Mouse (Mus musculus) Patski (cell line): ENCODE measurements around the gene Hoxa2. TPM values are rescaled to one million over a fixed set of nuclear protein-coding genes. Genes with fewer than 3 reads are reported as not detected.

ENCODE experiments used
- ATAC-seq: fragments of 100-300 bp; one replicate; pipeline ENCODE4 v1.8.0; 2021
- CTCF ChIA-PET: fragments of 350-600 bp; sonication (Branson Sonifier 250); formaldehyde crosslinking; loops from one replicate; lab custom pipeline; 2022; ENCODE audit warnings: inconsistent platforms; lab: Charles Lee
- POLR2A ChIA-PET: fragments of 350-600 bp; sonication (Branson Sonifier 250); formaldehyde crosslinking; loops from one replicate; lab custom pipeline; 2022; ENCODE audit warnings: antibody characterized with exemption, inconsistent platforms; lab: Charles Lee
- DNase-seq: peaks from one replicate; pipeline ENCODE4 v3.0.0-alpha.2; 2011; ENCODE audit warnings: low read depth, low spot score
- H3K27me3 ChIP-seq: fragments of 371-371 bp; one replicate; pipeline ENCODE4 v1.5.1; 2021
- CTCF ChIP-seq: fragments of 100-300 bp; IDR thresholded peaks from one replicate; pipeline ENCODE4 v1.5.1; 2021
- in situ Hi-C: fragments of 300-500 bp; cut with MboI; formaldehyde crosslinking; loops from 3 replicates; pipeline ENCODE4 v1.11.1; 2018; ENCODE audit warnings: low pct_unique_long_range_greater_than_20kb, mixed read lengths
- polyA plus RNA-seq: library from polyadenylated mRNA; unstranded; gene quantifications from one replicate; pipeline ENCODE4 v1.2.3, GENCODE M21; 2021

Gene Hoxa2
- polyA plus RNA-seq, 1 experiment from 2014 or later, result 2.8 TPM

- no peak for TF ChIP-seq CTCF
- peak; percentile 61 for ATAC-seq
- H3K27me3 ChIP-seq, result no peaks in the 10 kb centered on the region
- ChIA-PET POLR2A (interaction anchor here (0.6 to 2.2 kb wide), 7 partner anchors 7 to 35 kb away, joined by 3 to 6 read pairs (median 4); partner anchors contain the start of gene Hoxa5), CTCF (interaction anchor here (0.8 to 1.1 kb wide), 3 partner anchors 8 to 186 kb away, joined by 3 read pairs; no protein-coding TSS in a partner anchor)
- DNase-seq, result no peak
- in situ Hi-C loops, result no loop called here
Measured at GRCm38 (mm10) chr6:52191860-52192550, 27.4 kb upstream of the Hoxa2 start.

DNA sequence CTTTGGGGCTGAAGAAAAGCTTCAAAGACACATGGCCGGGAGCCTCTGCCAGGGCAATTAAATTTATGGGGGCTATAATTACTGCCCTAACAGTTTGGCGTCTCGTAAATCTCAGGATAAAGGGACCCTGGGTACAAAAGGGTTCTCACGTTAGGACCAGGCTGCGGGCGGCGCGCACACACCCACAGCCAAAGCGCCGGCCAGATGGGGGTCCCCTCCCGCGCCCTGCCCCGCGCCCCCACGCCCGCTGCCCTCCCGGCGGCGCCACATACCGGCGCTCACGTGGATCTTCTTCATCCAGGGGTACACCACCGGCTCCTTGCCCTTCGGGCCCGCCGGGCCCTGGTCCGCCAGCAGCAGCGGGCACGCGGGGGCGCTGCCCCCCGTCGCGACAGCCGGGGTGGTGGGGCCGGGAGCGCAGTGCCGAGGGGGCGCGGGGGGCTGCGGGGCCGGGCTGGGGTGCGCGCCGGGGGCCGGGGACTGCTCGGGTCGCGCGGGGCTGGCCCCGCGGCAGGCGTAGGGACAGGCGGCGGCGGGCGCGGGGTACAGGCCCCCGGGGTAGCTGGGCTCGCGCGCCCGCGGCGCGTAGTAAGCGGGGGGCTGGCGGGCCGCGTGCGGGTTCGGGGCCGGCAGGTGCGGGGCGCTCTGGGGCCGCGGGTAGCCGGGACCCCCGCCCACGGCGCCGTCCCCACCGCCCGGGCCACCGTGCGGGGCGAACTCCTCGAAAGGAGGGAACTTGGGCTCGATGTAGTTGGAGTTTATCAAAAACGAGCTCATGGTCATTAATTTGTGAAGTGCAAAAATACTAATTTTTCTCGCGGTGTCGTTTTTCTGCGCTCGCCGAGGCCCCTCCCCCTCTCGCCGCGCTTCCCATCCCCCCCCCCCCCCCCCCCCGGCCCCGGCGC, 26.5 kb upstream of the Hoxa2 start, which contains the start of gene Hoxa4:
Hoxa4 (minus strand) TSS at position 848 of the 905 bp plus-strand sequence.
- in situ Hi-C loops, result no loop called here
- ATAC-seq, result peak; percentile 20
- POLR2A ChIA-PET, result interaction anchor here (0.8 to 2.2 kb wide), 5 partner anchors 8 to 27 kb away, joined by 4 to 6 read pairs (median 6); partner anchors contain the start of gene Hoxa5

GRCm38 (mm10) chr6:52190410-52190809, 25.8 kb upstream of the Hoxa2 start:
- in situ Hi-C loops, result no loop called here
- DNase-seq (no peak), ATAC-seq (no peak)
- ChIA-PET CTCF (interaction anchor here (1.0 kb wide), 1 partner anchor 11 kb away, joined by 3 read pairs; no protein-coding TSS in a partner anchor), POLR2A (interaction anchor here (0.8 to 1.2 kb wide), 2 partner anchors 9 to 12 kb away, joined by 4 to 6 read pairs; no protein-coding TSS in a partner anchor)
- no peaks in the 10 kb centered on the region for H3K27me3 ChIP-seq
- TF ChIP-seq CTCF, result no peak

More for the DNA sequence above, 26.5 kb upstream of the Hoxa2 start, which contains the start of gene Hoxa4:
- TF ChIP-seq CTCF, result no peak
- CTCF ChIA-PET, result interaction anchor here (0.8 to 1.0 kb wide), 2 partner anchors 12 to 34 kb away, joined by 3 read pairs; no protein-coding TSS in a partner anchor
- DNase-seq, result no peak
- no peaks in the 10 kb centered on the region for H3K27me3 ChIP-seq

- DNase-seq (no peak), ATAC-seq (no peak)
- ChIA-PET CTCF (interaction anchor here (1.3 kb wide), 1 partner anchor 11 kb away, joined by 4 read pairs; no protein-coding TSS in a partner anchor), POLR2A (interaction anchor here (1.0 kb wide), 1 partner anchor 16 kb away, joined by 4 read pairs; no protein-coding TSS in a partner anchor)
- no peaks in the 10 kb centered on the region for H3K27me3 ChIP-seq
- no peak for TF ChIP-seq CTCF
- in situ Hi-C loops, result no loop called here
Measured at GRCm38 (mm10) chr6:52189909-52190308, 25.3 kb upstream of the Hoxa2 start.

DNA sequence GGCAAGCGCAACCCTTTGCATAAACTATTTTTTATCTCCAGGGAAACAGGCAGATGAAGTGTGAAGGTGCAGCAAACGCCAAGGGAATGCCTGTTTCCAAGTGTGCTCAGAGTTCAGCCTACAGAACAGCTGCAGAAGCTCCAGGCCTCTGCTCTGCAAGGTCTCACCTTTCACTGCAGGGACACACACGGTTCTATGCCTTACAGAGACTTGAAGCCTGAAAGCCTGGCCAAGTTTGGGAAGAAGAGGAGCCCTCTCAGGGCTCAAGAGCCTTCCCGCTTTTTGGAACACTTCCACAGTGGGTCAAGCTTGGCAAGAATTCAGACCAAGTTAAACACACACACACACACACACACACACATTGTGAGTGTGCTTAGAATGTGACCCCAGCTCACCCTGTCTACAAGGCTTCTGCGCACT, 24.6 kb upstream of the Hoxa2 start:
- ChIA-PET CTCF (interaction anchor here (1.3 kb wide), 1 partner anchor 10 kb away, joined by 4 read pairs; no protein-coding TSS in a partner anchor), POLR2A (interaction anchor here (1.0 to 1.2 kb wide), 2 partner anchors 13 to 16 kb away, joined by 3 to 4 read pairs; no protein-coding TSS in a partner anchor)
- DNase-seq, result no peak
- no peak for TF ChIP-seq CTCF
- in situ Hi-C loops, result no loop called here
- ATAC-seq, result no peak
- no peaks in the 10 kb centered on the region for H3K27me3 ChIP-seq

GRCm38 (mm10) chr6:52186500-52186899, 21.9 kb upstream of the Hoxa2 start:
- ATAC-seq (no peak), DNase-seq (no peak)
- in situ Hi-C loops, result no loop called here
- POLR2A ChIA-PET, result no interaction called here
- no peak for TF ChIP-seq CTCF
- CTCF ChIA-PET, result interaction anchor here (1.2 to 1.8 kb wide), 2 partner anchors 18 to 185 kb away, joined by 3 to 6 read pairs; partner anchors contain the start of gene Hoxa5
- H3K27me3 ChIP-seq, result no peaks in the 10 kb centered on the region

- DNase-seq (no peak), ATAC-seq (no peak)
- ChIA-PET CTCF (no interaction called here), POLR2A (interaction anchor here (0.6 to 16.4 kb wide), 4 partner anchors 12 to 515 kb away, joined by 3 to 378 read pairs (median 3); partner anchors contain the start of genes Gm28308, Hoxa10, Hoxa3 and Hoxa6)
- in situ Hi-C loops, result no loop called here
- no peak for TF ChIP-seq CTCF
- no peaks in the 10 kb centered on the region for H3K27me3 ChIP-seq
Measured at GRCm38 (mm10) chr6:52185834-52186233, 21.2 kb upstream of the Hoxa2 start.

DNA sequence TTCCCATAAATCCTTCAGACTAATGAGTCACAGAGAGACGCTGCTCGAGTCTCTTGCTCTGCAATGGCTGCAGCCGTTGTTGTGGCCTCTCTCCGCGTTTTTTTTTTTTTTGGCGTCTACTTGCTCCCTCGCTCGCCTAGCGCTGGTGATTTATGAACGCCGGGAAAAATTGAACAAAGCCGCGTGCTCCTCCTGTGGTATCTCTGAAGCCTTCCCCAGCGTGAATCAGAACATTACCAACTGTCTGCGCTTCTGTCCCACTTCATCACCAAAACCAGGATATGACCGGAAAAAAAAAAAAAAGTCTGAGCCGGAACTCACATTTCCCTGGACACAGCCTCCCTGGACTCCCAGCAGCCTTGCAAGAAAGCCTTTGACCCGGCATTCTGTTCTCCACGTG, 20.6 kb upstream of the Hoxa2 start:
- no peak for TF ChIP-seq CTCF
- DNase-seq, result no peak
- H3K27me3 ChIP-seq, result no peaks in the 10 kb centered on the region
- in situ Hi-C loops, result no loop called here
- CTCF ChIA-PET, result interaction anchor here (1.6 kb wide), 1 partner anchor 10 kb away, joined by 5 read pairs; no protein-coding TSS in a partner anchor
- ATAC-seq, result no peak
- POLR2A ChIA-PET, result interaction anchor here (0.6 to 16.4 kb wide), 4 partner anchors 13 to 516 kb away, joined by 3 to 378 read pairs (median 3); partner anchors contain the start of genes Gm28308, Hoxa10, Hoxa3 and Hoxa6

DNA sequence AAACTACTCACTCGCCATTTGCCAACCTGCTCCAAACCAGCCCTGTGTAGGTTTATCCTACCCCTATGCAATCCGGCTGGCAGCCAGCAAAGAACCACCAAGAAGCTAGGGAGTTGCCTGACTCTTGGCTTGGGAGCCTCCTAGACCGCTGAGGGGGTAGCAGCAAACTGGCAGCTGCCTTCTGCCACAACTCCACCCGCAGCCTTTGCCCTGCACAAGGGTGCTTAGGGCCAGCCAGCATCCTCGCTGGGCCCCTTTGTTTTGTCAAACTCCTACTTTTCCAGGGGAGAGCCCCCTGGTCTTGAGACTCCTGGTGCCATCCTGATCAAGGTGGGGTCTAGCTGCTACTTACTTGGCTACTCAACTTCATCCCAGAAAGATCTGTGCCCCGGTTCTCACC, 20.0 kb upstream of the Hoxa2 start:
- ChIA-PET CTCF (interaction anchor here (0.9 to 1.8 kb wide), 6 partner anchors 10 to 54 kb away, joined by 3 to 5 read pairs (median 4); partner anchors contain the start of genes Hoxa5 and Hoxa7), POLR2A (interaction anchor here (0.7 to 16.4 kb wide), 5 partner anchors 20 to 155 kb away, joined by 3 to 378 read pairs (median 4); partner anchors contain the start of genes Gm28308, Hoxa10, Hoxa3 and Hoxa5)
- DNase-seq, result no peak
- in situ Hi-C loops, result no loop called here
- no peak for ATAC-seq
- TF ChIP-seq CTCF, result no peak
- no peaks in the 10 kb centered on the region for H3K27me3 ChIP-seq
